Mouse (Mus musculus) lung, adult 2 months (tissue): ENCODE results near the gene Disp3.

ENCODE experiments used
- CTCF ChIP-seq: fragments of 200-500 bp; IDR thresholded peaks from 2 replicates; pipeline ENCODE4 v1.5.1; 2011; ENCODE audit warnings: mild to moderate bottlenecking, low read length, control low read depth; ENCODE audit not compliant: insufficient read depth
- POLR2A ChIP-seq: fragments of 200-500 bp; IDR thresholded peaks from 2 replicates; pipeline ENCODE4 v1.6.1; 2011; ENCODE audit warnings: low read depth, mild to moderate bottlenecking, control low read depth, low read length, borderline replicate concordance; ENCODE audit errors: extremely low read depth

DNA sequence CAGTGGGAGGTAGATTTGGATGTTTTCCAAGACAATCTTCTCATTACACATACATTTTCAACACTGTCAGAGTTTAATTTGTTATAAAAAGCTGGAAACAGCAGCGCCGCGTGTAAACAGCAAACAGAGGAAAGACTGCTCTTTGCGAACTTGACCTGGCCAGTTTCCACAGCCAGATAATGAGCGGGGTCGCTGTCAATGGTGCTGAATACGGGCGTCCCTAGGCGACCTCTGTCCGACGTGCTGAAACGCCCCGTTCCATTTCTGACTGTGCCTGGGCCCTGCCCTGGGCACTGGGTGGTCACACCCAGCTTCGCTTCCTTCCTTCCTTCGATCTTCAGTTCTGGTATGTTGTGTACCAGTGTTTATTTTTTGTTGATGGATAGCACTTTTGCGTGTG lies 58.1 kb downstream of the Disp3 start:
- TF ChIP-seq POLR2A = no peak
- TF ChIP-seq CTCF = no peak
